Mouse (Mus musculus): Measurements from ENCODE around the gene Dennd1b. TPM values are rescaled to one million over a fixed set of nuclear protein-coding genes. Genes with fewer than 3 reads are reported as not detected.

Gene Dennd1b
- polyA plus RNA-seq, 1 experiment from 2014 or later = 16.8 TPM

DNA sequence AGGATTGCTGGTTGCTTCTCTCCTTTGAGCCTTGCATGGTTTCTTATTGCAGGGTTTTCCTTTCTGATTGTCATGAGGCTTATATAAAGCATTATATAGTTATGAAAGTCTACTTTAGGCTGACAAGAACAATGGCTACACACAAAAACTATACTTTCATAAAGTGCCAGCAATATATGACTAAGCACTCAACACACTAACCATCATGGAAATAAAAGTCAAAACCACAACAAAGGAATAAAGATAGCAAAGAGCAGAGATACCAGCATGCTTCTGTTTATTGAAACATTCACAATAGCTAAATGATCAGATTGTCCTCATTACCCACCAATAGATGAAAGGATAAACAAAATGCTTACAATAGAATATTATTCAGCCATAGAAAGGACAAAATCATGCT, 11.1 kb upstream of the Dennd1b start:
- H3K9ac ChIP-seq (ENCODE audit: low read length) = no peak overlapping the region
- H3K4me3 ChIP-seq (ENCODE audit: control insufficient read depth in 1 of 2, insufficient read depth in 1 of 2, low read depth in 1 of 2, low read length in 2 of 2) = no peak overlapping the region
- ATAC-seq (ENCODE audit: insufficient number of reproducible peaks, insufficient read depth, low FRiP score, low read depth) = no peak
- no peaks in the 10 kb centered on the region for H3K9me3 ChIP-seq (ENCODE audit: control insufficient read depth, low read length)
- H3K4me1 ChIP-seq (ENCODE audit: control insufficient read depth in 2 of 2, insufficient read depth in 2 of 2, low read length in 2 of 2) = no peaks in the 10 kb centered on the region
- H3K36me3 ChIP-seq (ENCODE audit: control insufficient read depth, insufficient read depth, low read length) = no peaks in the 10 kb centered on the region
- H3K4me2 ChIP-seq (ENCODE audit: low read length) = no peak overlapping the region
- no peak overlapping the region for H3K27ac ChIP-seq (replicated peaks in 1 of 2; ENCODE audit: control insufficient read depth in 1 of 2, insufficient read depth in 1 of 2, low read depth in 2 of 2, low read length in 2 of 2)
- H3K27me3 ChIP-seq (ENCODE audit: control insufficient read depth, insufficient read depth, low read length) = no peaks in the 10 kb centered on the region

DNA sequence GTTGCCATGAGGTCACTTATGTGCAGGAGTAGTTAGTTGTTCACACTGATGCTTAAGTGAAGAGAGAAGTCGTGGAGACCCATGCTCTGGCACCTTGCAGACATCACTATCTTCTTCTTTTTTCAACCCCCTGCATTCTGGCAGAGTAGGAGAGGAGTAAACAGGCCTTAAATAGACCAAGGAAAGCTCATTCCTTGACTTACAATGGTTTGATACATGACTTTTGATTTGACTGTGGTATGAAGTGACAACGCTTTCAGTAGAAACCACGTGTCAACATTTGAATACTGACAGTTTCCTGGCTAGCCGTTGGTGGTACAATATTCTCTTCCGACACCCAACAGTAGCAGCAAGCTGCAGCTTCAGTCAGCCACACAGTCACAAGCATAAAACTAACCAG, 8.3 kb upstream of the Dennd1b start:
- no peaks in the 10 kb centered on the region for H3K27me3 ChIP-seq (ENCODE audit: control insufficient read depth, insufficient read depth, low read length)
- H3K9me3 ChIP-seq (ENCODE audit: control insufficient read depth, low read length) = no peaks in the 10 kb centered on the region
- no peak for ATAC-seq (ENCODE audit: insufficient number of reproducible peaks, insufficient read depth, low FRiP score, low read depth)
- H3K4me1 ChIP-seq (ENCODE audit: control insufficient read depth in 2 of 2, insufficient read depth in 2 of 2, low read length in 2 of 2) = no peaks in the 10 kb centered on the region
- no peak overlapping the region for H3K4me2 ChIP-seq (ENCODE audit: low read length)
- no peak overlapping the region for H3K9ac ChIP-seq (ENCODE audit: low read length)
- H3K36me3 ChIP-seq (ENCODE audit: control insufficient read depth, insufficient read depth, low read length) = no peaks in the 10 kb centered on the region
- H3K4me3 ChIP-seq (ENCODE audit: control insufficient read depth in 1 of 2, insufficient read depth in 1 of 2, low read depth in 1 of 2, low read length in 2 of 2) = no peak overlapping the region
- H3K27ac ChIP-seq (replicated peaks in 1 of 2; ENCODE audit: control insufficient read depth in 1 of 2, insufficient read depth in 1 of 2, low read depth in 2 of 2, low read length in 2 of 2) = no peak overlapping the region
- 74% methylated on average over 5 of the region's 5 CpGs for WGBS

DNA sequence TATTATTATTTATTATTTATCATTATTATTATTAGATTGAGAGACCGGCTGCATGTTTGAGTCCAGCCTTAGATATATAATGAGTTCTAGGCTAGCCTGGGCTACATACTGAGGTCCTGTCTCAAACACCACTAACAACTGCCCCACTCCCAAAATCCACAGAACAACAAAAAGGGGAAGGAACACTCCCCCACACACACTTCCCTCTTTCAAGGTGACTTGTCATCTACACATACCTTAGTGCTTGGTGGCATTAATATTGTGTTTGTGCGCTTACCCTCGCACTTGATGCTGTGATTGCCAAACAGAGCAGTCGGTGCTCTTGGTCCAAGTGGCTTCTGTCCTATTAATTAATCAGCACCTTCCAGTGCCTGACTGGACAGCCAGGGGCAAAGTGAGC, 7.8 kb upstream of the Dennd1b start:
- no peak for ATAC-seq (ENCODE audit: insufficient number of reproducible peaks, insufficient read depth, low FRiP score, low read depth)
- Histone ChIP-seq H3K9me3 (ENCODE audit: control insufficient read depth, low read length) (no peaks in the 10 kb centered on the region), H3K9ac (ENCODE audit: low read length) (no peak overlapping the region), H3K27ac (replicated peaks in 1 of 2; ENCODE audit: control insufficient read depth in 1 of 2, insufficient read depth in 1 of 2, low read depth in 2 of 2, low read length in 2 of 2) (no peak overlapping the region), H3K4me2 (ENCODE audit: low read length) (no peak overlapping the region), H3K4me3 (ENCODE audit: control insufficient read depth in 1 of 2, insufficient read depth in 1 of 2, low read depth in 1 of 2, low read length in 2 of 2) (no peak overlapping the region), H3K36me3 (ENCODE audit: control insufficient read depth, insufficient read depth, low read length) (no peaks in the 10 kb centered on the region), H3K27me3 (ENCODE audit: control insufficient read depth, insufficient read depth, low read length) (no peaks in the 10 kb centered on the region), H3K4me1 (ENCODE audit: control insufficient read depth in 2 of 2, insufficient read depth in 2 of 2, low read length in 2 of 2) (no peaks in the 10 kb centered on the region)
- WGBS = 80% methylated on average over 4 of the region's 4 CpGs

DNA sequence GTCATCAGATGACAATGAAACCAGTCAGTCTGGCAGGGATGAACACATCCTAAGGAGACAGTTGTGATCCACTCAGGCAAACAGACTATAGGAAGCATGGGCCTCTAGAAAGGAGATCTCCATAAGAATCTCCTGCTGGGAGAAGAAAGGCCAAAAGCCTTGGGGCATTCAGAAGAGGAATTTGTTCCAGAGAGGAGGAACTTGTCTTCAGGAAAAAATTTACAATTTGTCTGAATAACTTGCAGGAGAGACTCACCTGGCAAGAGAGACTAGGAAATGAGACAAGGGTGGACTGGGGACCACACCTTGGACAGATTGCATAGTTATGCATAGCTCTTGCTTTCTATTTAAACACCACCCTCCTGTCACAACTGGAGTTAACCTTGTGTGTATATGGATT, 6.7 kb upstream of the Dennd1b start:
- no peak overlapping the region for H3K4me2 ChIP-seq (ENCODE audit: low read length)
- H3K36me3 ChIP-seq (ENCODE audit: control insufficient read depth, insufficient read depth, low read length) = no peaks in the 10 kb centered on the region
- no peaks in the 10 kb centered on the region for H3K9me3 ChIP-seq (ENCODE audit: control insufficient read depth, low read length)
- no peaks in the 10 kb centered on the region for H3K27me3 ChIP-seq (ENCODE audit: control insufficient read depth, insufficient read depth, low read length)
- ATAC-seq (ENCODE audit: insufficient number of reproducible peaks, insufficient read depth, low FRiP score, low read depth) = no peak
- no peaks in the 10 kb centered on the region for H3K4me1 ChIP-seq (ENCODE audit: control insufficient read depth in 2 of 2, insufficient read depth in 2 of 2, low read length in 2 of 2)
- H3K27ac ChIP-seq (replicated peaks in 1 of 2; ENCODE audit: control insufficient read depth in 1 of 2, insufficient read depth in 1 of 2, low read depth in 2 of 2, low read length in 2 of 2) = no peak overlapping the region
- no peak overlapping the region for H3K4me3 ChIP-seq (ENCODE audit: control insufficient read depth in 1 of 2, insufficient read depth in 1 of 2, low read depth in 1 of 2, low read length in 2 of 2)
- H3K9ac ChIP-seq (ENCODE audit: low read length) = no peak overlapping the region

DNA sequence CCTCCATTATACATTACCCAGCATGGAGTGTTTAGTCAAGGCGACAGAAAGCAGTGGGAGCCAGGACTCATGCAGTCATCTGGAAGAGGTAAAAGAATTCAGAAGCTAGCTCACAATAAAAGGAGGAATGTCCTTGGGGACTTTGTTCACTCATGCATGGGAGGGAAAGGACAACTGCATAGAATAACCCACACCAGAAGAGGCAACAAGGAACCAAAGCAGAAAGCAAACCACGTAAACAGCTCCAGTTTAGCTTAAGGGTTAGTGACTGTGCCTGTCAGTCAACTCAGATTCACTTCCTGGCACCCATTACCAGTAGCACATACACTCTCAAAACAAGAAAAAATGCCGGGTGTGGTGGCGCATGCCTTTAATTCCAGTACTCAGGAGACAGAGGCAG, 6.1 kb upstream of the Dennd1b start:
- H3K36me3 ChIP-seq (ENCODE audit: control insufficient read depth, insufficient read depth, low read length) = no peaks in the 10 kb centered on the region
- no peak for ATAC-seq (ENCODE audit: insufficient number of reproducible peaks, insufficient read depth, low FRiP score, low read depth)
- no peak overlapping the region for H3K4me2 ChIP-seq (ENCODE audit: low read length)
- no peaks in the 10 kb centered on the region for H3K27me3 ChIP-seq (ENCODE audit: control insufficient read depth, insufficient read depth, low read length)
- no peak overlapping the region for H3K9ac ChIP-seq (ENCODE audit: low read length)
- H3K9me3 ChIP-seq (ENCODE audit: control insufficient read depth, low read length) = no peaks in the 10 kb centered on the region
- 67% methylated on average over 4 of the region's 4 CpGs for WGBS
- no peak overlapping the region for H3K27ac ChIP-seq (replicated peaks in 1 of 2; ENCODE audit: control insufficient read depth in 1 of 2, insufficient read depth in 1 of 2, low read depth in 2 of 2, low read length in 2 of 2)
- H3K4me3 ChIP-seq (ENCODE audit: control insufficient read depth in 1 of 2, insufficient read depth in 1 of 2, low read depth in 1 of 2, low read length in 2 of 2) = no peak overlapping the region
- H3K4me1 ChIP-seq (ENCODE audit: control insufficient read depth in 2 of 2, insufficient read depth in 2 of 2, low read length in 2 of 2) = no peaks in the 10 kb centered on the region

DNA sequence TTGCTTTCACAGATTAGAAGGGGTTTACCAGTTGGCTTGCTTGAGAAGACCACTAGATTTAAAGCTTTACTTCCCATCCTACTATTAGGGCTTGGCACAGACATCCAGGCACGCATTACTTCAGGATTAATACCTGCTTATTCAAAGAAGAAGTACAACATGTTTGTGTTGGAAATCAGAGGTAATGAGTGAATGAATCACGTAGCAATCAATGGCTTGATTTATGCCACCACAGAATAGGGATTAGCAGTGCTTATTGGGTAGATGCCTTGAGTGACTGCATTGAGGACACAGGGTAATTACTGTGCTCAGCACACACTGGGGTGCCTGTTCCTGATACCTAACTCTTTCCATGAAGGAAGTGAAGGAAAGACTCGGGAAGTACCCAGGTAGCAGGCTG, 4.4 kb upstream of the Dennd1b start:
- no peak overlapping the region for H3K4me2 ChIP-seq (ENCODE audit: low read length)
- ATAC-seq (ENCODE audit: insufficient number of reproducible peaks, insufficient read depth, low FRiP score, low read depth) = no peak
- no peaks in the 10 kb centered on the region for H3K36me3 ChIP-seq (ENCODE audit: control insufficient read depth, insufficient read depth, low read length)
- H3K4me1 ChIP-seq (ENCODE audit: control insufficient read depth in 2 of 2, insufficient read depth in 2 of 2, low read length in 2 of 2) = 0 out of 4 replicates have a peak, but pooled peaks cover 0 to 5% of the 10 kb centered on the region in 2 experiments
- H3K9me3 ChIP-seq (ENCODE audit: control insufficient read depth, low read length) = no peaks in the 10 kb centered on the region
- no peak overlapping the region for H3K9ac ChIP-seq (ENCODE audit: low read length)
- no peak overlapping the region for H3K4me3 ChIP-seq (ENCODE audit: control insufficient read depth in 1 of 2, insufficient read depth in 1 of 2, low read depth in 1 of 2, low read length in 2 of 2)
- H3K27me3 ChIP-seq (ENCODE audit: control insufficient read depth, insufficient read depth, low read length) = no peaks in the 10 kb centered on the region
- no peak overlapping the region for H3K27ac ChIP-seq (replicated peaks in 1 of 2; ENCODE audit: control insufficient read depth in 1 of 2, insufficient read depth in 1 of 2, low read depth in 2 of 2, low read length in 2 of 2)
- WGBS = 69% methylated on average over 3 of the region's 3 CpGs

DNA sequence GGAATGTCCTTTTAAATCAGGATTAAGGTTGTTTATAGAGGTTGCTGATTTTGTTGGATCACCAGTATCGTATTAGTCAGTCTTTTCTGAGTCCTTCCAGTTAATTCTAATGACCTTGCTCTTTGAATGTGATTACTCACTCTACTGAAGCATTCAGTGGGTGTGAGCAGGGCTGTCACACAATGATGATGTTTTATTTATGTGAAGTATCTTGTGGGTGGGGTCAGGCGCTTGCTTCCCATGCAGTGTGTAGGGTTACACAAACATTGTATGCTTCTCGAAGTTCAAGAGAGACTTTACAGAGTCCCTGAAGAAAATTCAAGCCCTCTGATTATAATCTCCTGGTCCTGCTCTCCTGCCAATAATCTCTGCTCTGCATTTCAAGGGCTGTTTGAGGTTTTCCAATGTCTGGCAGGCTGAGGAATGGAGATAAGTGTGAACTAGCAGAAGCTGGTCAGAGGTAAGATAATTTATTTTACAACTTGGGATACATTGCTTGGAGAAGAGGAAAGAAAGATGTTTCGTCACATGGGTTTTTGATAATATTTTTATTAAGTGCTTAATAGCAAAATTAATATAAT, 3.2 kb upstream of the Dennd1b start:
- H3K27ac ChIP-seq (replicated peaks in 1 of 2; ENCODE audit: control insufficient read depth in 1 of 2, insufficient read depth in 1 of 2, low read depth in 2 of 2, low read length in 2 of 2) = no peak overlapping the region
- WGBS = 66% methylated on average over 4 of the region's 4 CpGs

More for the DNA sequence above, 3.2 kb upstream of the Dennd1b start:
- H3K9me3 ChIP-seq (ENCODE audit: control insufficient read depth, low read length) = no peaks in the 10 kb centered on the region
- no peak overlapping the region for H3K9ac ChIP-seq (ENCODE audit: low read length)
- no peak for ATAC-seq (ENCODE audit: insufficient number of reproducible peaks, insufficient read depth, low FRiP score, low read depth)
- H3K4me2 ChIP-seq (ENCODE audit: low read length) = no peak overlapping the region
- no peaks in the 10 kb centered on the region for H3K27me3 ChIP-seq (ENCODE audit: control insufficient read depth, insufficient read depth, low read length)
- no peaks in the 10 kb centered on the region for H3K36me3 ChIP-seq (ENCODE audit: control insufficient read depth, insufficient read depth, low read length)
- no peak overlapping the region for H3K4me3 ChIP-seq (ENCODE audit: control insufficient read depth in 1 of 2, insufficient read depth in 1 of 2, low read depth in 1 of 2, low read length in 2 of 2)
- H3K4me1 ChIP-seq (ENCODE audit: control insufficient read depth in 2 of 2, insufficient read depth in 2 of 2, low read length in 2 of 2) = 0 out of 4 replicates have a peak, but pooled peaks cover 0 to 5% of the 10 kb centered on the region in 2 experiments

Data from heart, embryonic 14.5 days (tissue).